In genomic region chr17:45119609-45120201, GRCm38 (mm10) we compare ENCODE assay signal across 9 mouse cellular contexts.
DNase-seq lines count a peak whose midpoint lies in the region; ATAC-seq and TF ChIP-seq lines count a peak whose summit lies in the region.
"Had no signal": no experiment of that assay in that cellular context is flagged by ENCODE, and none has a peak within 500 bp of the region (broad histone marks: within the 10 kb centered on the region; RNA-seq: fewer than 3 reads in every experiment).

No protein-coding gene starts in this region.

- H3K36me3 ChIP-seq in liver, adult 2 months (ENCODE audit: control insufficient read depth, insufficient read depth, low read length): no peaks in the 10 kb centered on the region
- H3K36me3 ChIP-seq in embryonic facial prominence, embryonic 15.5 days: no peaks in the 10 kb centered on the region
- H3K36me3 ChIP-seq in heart, embryonic 10.5 days: no peaks in the 10 kb centered on the region

- H3K79me2 ChIP-seq in liver, adult 2 months (ENCODE audit: control insufficient read depth, insufficient read depth, low read length): no peaks in the 10 kb centered on the region

- TF ChIP-seq POLR2A in liver, adult 2 months (IDR thresholded peaks at IDR 0.05; ENCODE audit: extremely low read depth, insufficient read depth, low read length): no peak

- no peaks in the 10 kb centered on the region; the same call in 1 of the 2 replicates for H3K4me1 ChIP-seq in liver, adult 2 months (ENCODE audit: control insufficient read depth, insufficient read depth, low read length)
- H3K4me1 ChIP-seq in embryonic facial prominence, embryonic 15.5 days: peaks cover 25% of the 10 kb centered on the region
- H3K4me1 ChIP-seq in heart, embryonic 10.5 days: peaks cover 26% of the 10 kb centered on the region

- H3K27ac ChIP-seq in liver, adult 2 months (replicated peaks; ENCODE audit: insufficient read depth, low read depth, low read length): no peak overlapping the region
- peak overlapping the region; percentile 65; the same call in 1 of the 2 replicates for H3K27ac ChIP-seq in embryonic facial prominence, embryonic 15.5 days (replicated peaks)
- H3K27ac ChIP-seq in heart, embryonic 10.5 days: no peak overlapping the region

- ATAC-seq in embryonic facial prominence, embryonic 15.5 days (ENCODE audit: insufficient number of reproducible peaks, low FRiP score, low TSS enrichment, low read depth): no peak

- no peak overlapping the region for H3K4me3 ChIP-seq in liver, adult 2 months (ENCODE audit: insufficient read depth, low read depth, low read length)
- no peak overlapping the region for H3K4me3 ChIP-seq in embryonic facial prominence, embryonic 15.5 days (replicated peaks)
- no peak overlapping the region for H3K4me3 ChIP-seq in heart, embryonic 10.5 days

- DNase-seq in liver, adult 2 months (ENCODE audit: extremely low read depth, low read depth, low spot score): peak; percentile 8
- no peak for DNase-seq in liver
- peak; percentile 22 for DNase-seq in lung, postnatal 36 days
- DNase-seq in thymus, postnatal 14 days: peak; percentile 72
- DNase-seq in heart, embryonic 10.5 days (ENCODE audit: low spot score): no peak
- DNase-seq in adrenal gland, postnatal 4 days (ENCODE audit: low spot score in 2 of 2): no peak
- DNase-seq in Muller cell, postnatal 12 days (ENCODE audit: inconsistent ontology term): no peak
- DNase-seq: cerebellum, postnatal 10 days had no signal

- 89% methylated on average over 18 of the region's 18 CpGs for WGBS in liver, adult 2 months
- 62% methylated on average over 18 of the region's 18 CpGs for WGBS in embryonic facial prominence, embryonic 15.5 days
- WGBS in heart, embryonic 10.5 days: 88% methylated on average over 18 of the region's 18 CpGs

- TF ChIP-seq CTCF in liver, adult 2 months (IDR thresholded peaks at IDR 0.05; ENCODE audit: low read depth, low read length): no peak

- H3K4me2 ChIP-seq in embryonic facial prominence, embryonic 15.5 days (replicated peaks): no peak overlapping the region

- no peak overlapping the region for H3K9ac ChIP-seq in liver, adult 2 months (ENCODE audit: low read depth, low read length)
- H3K9ac ChIP-seq in embryonic facial prominence, embryonic 15.5 days: no peak overlapping the region

- H3K9me3 ChIP-seq in embryonic facial prominence, embryonic 15.5 days (replicated peaks): no peaks in the 10 kb centered on the region
- no peaks in the 10 kb centered on the region for H3K9me3 ChIP-seq in heart, embryonic 10.5 days

- no peaks in the 10 kb centered on the region for H3K27me3 ChIP-seq in liver, adult 2 months (ENCODE audit: control insufficient read depth, insufficient read depth, low read length)
- no peaks in the 10 kb centered on the region for H3K27me3 ChIP-seq in embryonic facial prominence, embryonic 15.5 days
- H3K27me3 ChIP-seq in heart, embryonic 10.5 days (ENCODE audit: insufficient read depth, poor library complexity, severe bottlenecking): no peaks in the 10 kb centered on the region

Comparison
In these comparisons a context has a peak if more than half of its experiments do, and no peak if none do; other contexts are left out.
1. DNase-seq: peak in liver, adult 2 months (single experiment), lung, postnatal 36 days (single experiment) and thymus, postnatal 14 days (single experiment); none in liver (single experiment), heart, embryonic 10.5 days (single experiment), adrenal gland, postnatal 4 days (0 of 2) and Muller cell, postnatal 12 days (single experiment).